In the genomic region with DNA sequence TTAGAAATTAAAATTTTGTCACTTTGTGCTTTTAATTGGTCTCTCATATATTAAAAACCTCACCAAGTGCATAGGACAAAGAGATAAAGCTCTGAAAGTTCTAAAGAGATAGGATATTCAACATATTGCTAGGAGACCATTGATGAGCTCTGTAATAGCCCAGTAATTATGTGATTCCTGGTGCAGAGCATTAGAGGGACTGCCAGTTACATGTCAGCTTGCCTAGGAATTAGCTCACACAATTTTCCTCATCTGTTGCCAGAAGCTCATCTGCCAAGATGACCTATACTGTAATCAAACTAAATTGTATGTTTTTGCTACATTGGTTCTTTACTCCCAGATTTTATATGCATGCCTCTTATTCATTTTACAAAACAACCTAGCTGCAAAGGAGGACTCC, we compare ENCODE assay signal across 32 mouse cellular contexts.
"Had no signal": no experiment of that assay in that cellular context is flagged by ENCODE, and none has a peak within 500 bp of the region (broad histone marks: within the 10 kb centered on the region; RNA-seq: fewer than 3 reads in every experiment).

No protein-coding gene starts in this region.

- H3K36me3 ChIP-seq: heart, embryonic 13.5 days; heart, embryonic 15.5 days; hindbrain, embryonic 10.5 days; hindbrain, embryonic 12.5 days; hindbrain, embryonic 13.5 days; hindbrain, embryonic 15.5 days; intestine, embryonic 15.5 days; kidney, embryonic 15.5 days had no signal

- DNase-seq: heart, postnatal 10 days; heart, postnatal 14 days; heart, postnatal 36 days; heart, postnatal 4 days; kidney, adult 18-20 months; kidney, adult 2 months; kidney, adult 8-10 months; kidney, adult 9 months; kidney, postnatal 10 days; kidney, postnatal 14 days; kidney, postnatal 25 days; kidney, postnatal 36 days; kidney, postnatal 4 days; layer of hippocampus, adult 9-11 months; layer of hippocampus, postnatal 36 days had no signal

- ATAC-seq: hindbrain, embryonic 16.5 days; hindbrain, postnatal 0 days; inflammation-experienced regulatory T-cells, adult 6 months; intestine, embryonic 15.5 days; intestine, embryonic 16.5 days; intestine, postnatal 0 days had no signal

- H3K9me3 ChIP-seq: heart, embryonic 13.5 days; heart, embryonic 15.5 days; hindbrain, embryonic 10.5 days; hindbrain, embryonic 12.5 days; hindbrain, embryonic 13.5 days; hindbrain, embryonic 15.5 days; intestine, embryonic 15.5 days; kidney, embryonic 15.5 days had no signal

- H3K4me3 ChIP-seq: heart, embryonic 13.5 days; heart, embryonic 15.5 days; hindbrain, embryonic 10.5 days; hindbrain, embryonic 12.5 days; hindbrain, embryonic 13.5 days; hindbrain, embryonic 15.5 days; intestine, embryonic 15.5 days; kidney, embryonic 15.5 days; layer of hippocampus, adult 2 months; left cerebral cortex, adult 2 months had no signal

- H3K27ac ChIP-seq: heart, embryonic 13.5 days; heart, embryonic 15.5 days; hindbrain, embryonic 10.5 days; hindbrain, embryonic 12.5 days; hindbrain, embryonic 13.5 days; hindbrain, embryonic 14.5 days; hindbrain, embryonic 15.5 days; hindbrain, postnatal 0 days; intestine, embryonic 15.5 days; kidney, embryonic 15.5 days; kidney, postnatal 0 days; layer of hippocampus, adult 2 months; left cerebral cortex, adult 2 months had no signal

- H3K27me3 ChIP-seq: heart, embryonic 13.5 days; heart, embryonic 15.5 days; hindbrain, embryonic 12.5 days; hindbrain, embryonic 13.5 days; hindbrain, embryonic 15.5 days; intestine, embryonic 15.5 days; kidney, embryonic 15.5 days had no signal

- H3K4me1 ChIP-seq: heart, embryonic 13.5 days; heart, embryonic 15.5 days; hindbrain, embryonic 10.5 days; hindbrain, embryonic 12.5 days; hindbrain, embryonic 13.5 days; hindbrain, embryonic 15.5 days; intestine, embryonic 15.5 days; kidney, embryonic 15.5 days had no signal

- H3K4me2 ChIP-seq: heart, embryonic 13.5 days; heart, embryonic 15.5 days; hindbrain, embryonic 12.5 days; hindbrain, embryonic 13.5 days; hindbrain, embryonic 14.5 days; hindbrain, embryonic 15.5 days; intestine, embryonic 15.5 days; kidney, embryonic 15.5 days had no signal

- H3K9ac ChIP-seq: heart, embryonic 13.5 days; heart, embryonic 15.5 days; hindbrain, embryonic 12.5 days; hindbrain, embryonic 13.5 days; hindbrain, embryonic 14.5 days; hindbrain, embryonic 15.5 days; intestine, embryonic 15.5 days; kidney, embryonic 15.5 days had no signal
